Mouse (Mus musculus) small intestine, adult 2 months (tissue): ENCODE results near the gene Pla2g5.

ENCODE experiments used
- CTCF ChIP-seq: fragments of 200-500 bp; IDR thresholded peaks from 2 replicates; pipeline ENCODE4 v1.5.1; 2012; ENCODE audit warnings: low read depth, mild to moderate bottlenecking, control low read depth, inconsistent platforms, low read length, moderate library complexity, mixed read lengths; ENCODE audit not compliant: insufficient replicate concordance, insufficient read length; ENCODE audit errors: extremely low read depth
- POLR2A ChIP-seq: fragments of 200-500 bp; IDR thresholded peaks from 2 replicates; pipeline ENCODE4 v1.6.1; 2012; ENCODE audit warnings: low read depth, mild to moderate bottlenecking, control low read depth, inconsistent platforms, low read length, moderate library complexity

- no peak for TF ChIP-seq CTCF
- no peak for TF ChIP-seq POLR2A
These were observed 57.1 kb downstream of the Pla2g5 start for GRCm38 (mm10) chr4:138806160-138806559.
